Mouse (Mus musculus) liver, postnatal 0 days (tissue): ENCODE measurements at regions not wholly inside any gene's neighbourhood (a gene's known extent, or its start where the extent isn't known, plus 50 kb on each side); places are given as distances from the start of the nearest gene placed in this dataset.

Experiments used
- CTCF ChIP-seq: sonication (generic); IDR thresholded peaks from 2 replicates; pipeline ENCODE4 v1.5.1; 2016; ENCODE audit warnings: antibody characterized with exemption, low read depth
- EP300 ChIP-seq: IDR thresholded peaks from 2 replicates; pipeline ENCODE4 v1.6.1; 2016; ENCODE audit warnings: antibody characterized with exemption, low read depth, mild to moderate bottlenecking

DNA sequence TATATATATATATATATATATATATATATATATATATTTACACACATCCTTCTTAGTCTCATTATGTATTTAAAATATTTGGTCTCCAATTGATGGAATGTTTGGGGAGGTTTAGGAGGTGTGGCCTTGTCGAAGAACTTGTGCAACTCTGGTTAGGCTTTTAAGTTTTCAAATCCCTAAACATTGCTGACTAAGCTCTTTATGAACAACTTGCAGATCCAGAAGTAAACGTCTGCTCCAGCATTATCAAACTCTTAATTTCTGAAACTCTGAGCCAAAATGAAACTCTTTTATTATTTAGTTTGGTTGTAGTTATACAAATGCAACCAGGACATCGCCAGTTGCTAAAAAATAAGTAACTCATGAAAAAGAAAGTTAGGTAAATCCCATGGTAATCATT is 792.7 kb upstream of the Nudt12 start:
- no peak for TF ChIP-seq CTCF
- no peak for TF ChIP-seq EP300
